Mouse (Mus musculus): Measurements from ENCODE around the gene Mill2. TPM values are rescaled to one million over a fixed set of nuclear protein-coding genes. Genes with fewer than 3 reads are reported as not detected.
A peak's percentile ranks its signal among the peaks of the same experiment; 100 is the strongest.

The Mill2 gene
- polyA plus RNA-seq, 1 experiment from 2014 or later = 0.44 TPM

GRCm38 (mm10) chr7:18883991-18884744 lies 44.4 kb downstream of the Mill2 start:
- ATAC-seq (ENCODE audit: low FRiP score, low read depth) = no peak
- no peak overlapping the region for H3K4me3 ChIP-seq
- no peak overlapping the region for H3K4me2 ChIP-seq
- 61% methylated on average over 9 of the region's 9 CpGs for WGBS
- no peak overlapping the region for H3K27ac ChIP-seq (replicated peaks)
- H3K9me3 ChIP-seq = no peaks in the 10 kb centered on the region
- no peaks in the 10 kb centered on the region for H3K4me1 ChIP-seq (replicated peaks)
- no peaks in the 10 kb centered on the region for H3K27me3 ChIP-seq
- H3K36me3 ChIP-seq = no peaks in the 10 kb centered on the region
- H3K9ac ChIP-seq = no peak overlapping the region

DNA sequence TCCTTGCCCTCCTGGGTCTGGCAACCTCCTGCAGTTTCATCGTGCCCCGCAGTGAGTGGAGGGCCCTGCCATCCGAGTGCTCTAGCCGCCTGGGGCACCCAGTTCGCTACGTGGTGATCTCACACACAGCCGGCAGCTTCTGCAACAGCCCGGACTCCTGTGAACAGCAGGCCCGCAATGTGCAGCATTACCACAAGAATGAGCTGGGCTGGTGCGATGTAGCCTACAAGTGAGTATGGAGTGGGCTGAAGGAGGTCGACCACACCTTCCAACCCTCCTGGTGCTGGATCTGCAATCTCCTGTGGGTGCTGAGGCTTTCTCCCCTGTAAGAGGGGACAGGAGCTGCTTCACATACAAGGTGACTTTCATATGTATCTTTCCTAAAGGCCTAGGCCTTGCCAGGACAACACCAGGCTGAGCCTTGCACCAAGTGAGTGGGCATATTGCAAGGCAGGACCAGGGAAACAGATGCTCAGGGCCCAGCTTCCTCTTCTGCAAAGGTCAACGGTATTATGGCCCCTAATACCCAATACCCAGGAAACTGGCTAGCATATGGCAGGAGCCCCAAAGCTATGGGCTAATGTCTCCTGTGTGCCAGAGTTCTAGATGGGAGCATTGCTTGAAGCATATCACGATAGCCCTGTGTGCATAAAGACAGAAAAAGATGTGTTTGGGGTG lies 45.1 kb downstream of the Mill2 start:
- no peak overlapping the region for H3K9ac ChIP-seq
- no peak overlapping the region for H3K4me2 ChIP-seq
- no peaks in the 10 kb centered on the region for H3K36me3 ChIP-seq
- H3K27ac ChIP-seq (replicated peaks) = peak overlapping the region; percentile 48; the same call in 1 of the 2 replicates
- ATAC-seq (ENCODE audit: low FRiP score, low read depth) = no peak
- no peaks in the 10 kb centered on the region for H3K4me1 ChIP-seq (replicated peaks)
- 58% methylated on average over 13 of the region's 13 CpGs for WGBS
- H3K4me3 ChIP-seq = no peak overlapping the region
- H3K9me3 ChIP-seq = no peaks in the 10 kb centered on the region
- H3K27me3 ChIP-seq = no peaks in the 10 kb centered on the region

GRCm38 (mm10) chr7:18886963-18887362 lies 47.2 kb downstream of the Mill2 start:
- H3K36me3 ChIP-seq = no peaks in the 10 kb centered on the region
- 96% methylated on average over 1 of the region's 1 CpGs for WGBS
- no peak for ATAC-seq (ENCODE audit: low FRiP score, low read depth)
- H3K4me1 ChIP-seq (replicated peaks) = peaks cover 4% of the 10 kb centered on the region; the same call in 1 of the 2 replicates
- no peak overlapping the region for H3K4me2 ChIP-seq
- H3K4me3 ChIP-seq = no peak overlapping the region
- no peaks in the 10 kb centered on the region for H3K27me3 ChIP-seq
- no peak overlapping the region for H3K27ac ChIP-seq (replicated peaks)
- no peak overlapping the region for H3K9ac ChIP-seq
- H3K9me3 ChIP-seq = no peaks in the 10 kb centered on the region

GRCm38 (mm10) chr7:18890848-18891247 lies 51.1 kb downstream of the Mill2 start:
- H3K27ac ChIP-seq (replicated peaks) = no peak overlapping the region
- H3K27me3 ChIP-seq = no peaks in the 10 kb centered on the region
- H3K4me2 ChIP-seq = no peak overlapping the region
- H3K4me1 ChIP-seq (replicated peaks) = peaks cover 27% of the 10 kb centered on the region
- no peaks in the 10 kb centered on the region for H3K36me3 ChIP-seq
- H3K9me3 ChIP-seq = no peaks in the 10 kb centered on the region
- H3K9ac ChIP-seq = no peak overlapping the region
- WGBS = 94% methylated on average over 8 of the region's 8 CpGs
- no peak for ATAC-seq (ENCODE audit: low FRiP score, low read depth)
- no peak overlapping the region for H3K4me3 ChIP-seq

GRCm38 (mm10) chr7:18891872-18892599 lies 52.3 kb downstream of the Mill2 start:
- no peaks in the 10 kb centered on the region for H3K9me3 ChIP-seq
- H3K27me3 ChIP-seq = no peaks in the 10 kb centered on the region
- no peaks in the 10 kb centered on the region for H3K36me3 ChIP-seq
- H3K27ac ChIP-seq (replicated peaks) = peak overlapping the region; percentile 74
- peak overlapping the region; percentile 75 for H3K4me2 ChIP-seq
- peaks cover 32% of the 10 kb centered on the region for H3K4me1 ChIP-seq (replicated peaks)
- peak; percentile 70 for ATAC-seq (ENCODE audit: low FRiP score, low read depth)
- WGBS = 22% methylated on average over 33 of the region's 33 CpGs
- H3K9ac ChIP-seq = peak overlapping the region; percentile 65
- H3K4me3 ChIP-seq = peak overlapping the region; percentile 55

DNA sequence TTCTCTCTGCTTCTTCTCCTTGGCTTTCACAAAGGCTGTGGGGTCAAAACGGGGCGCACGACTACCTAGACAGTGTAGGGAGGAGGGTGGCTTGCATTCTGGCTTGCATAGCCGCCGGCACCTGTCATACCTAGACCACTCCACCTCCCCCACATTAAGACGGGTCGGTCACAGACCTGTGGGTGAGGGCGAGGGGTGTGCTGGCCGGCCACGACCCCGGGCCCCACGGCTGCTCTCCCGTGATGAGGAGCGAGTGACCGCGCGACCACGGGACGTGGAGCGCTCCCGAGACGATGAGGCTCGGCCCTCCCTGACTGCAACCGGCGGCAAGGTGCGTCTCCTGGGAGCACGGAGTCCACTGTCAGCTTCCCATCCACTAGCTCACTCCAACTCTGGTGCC lies 53.2 kb downstream of the Mill2 start:
- no peaks in the 10 kb centered on the region for H3K27me3 ChIP-seq
- peaks cover 32% of the 10 kb centered on the region for H3K4me1 ChIP-seq (replicated peaks)
- peak overlapping the region; percentile 65 for H3K9ac ChIP-seq
- peak overlapping the region; percentile 55 for H3K4me3 ChIP-seq
- no peaks in the 10 kb centered on the region for H3K9me3 ChIP-seq
- peak overlapping the region; percentile 74; the same call in 1 of the 2 replicates for H3K27ac ChIP-seq (replicated peaks)
- no peaks in the 10 kb centered on the region for H3K36me3 ChIP-seq
- H3K4me2 ChIP-seq = peak overlapping the region; percentile 75
- ATAC-seq (ENCODE audit: low FRiP score, low read depth) = peak; percentile 53
- WGBS = 28% methylated on average over 27 of the region's 27 CpGs

- H3K4me3 ChIP-seq = peak overlapping the region; percentile 55
- peaks cover 32% of the 10 kb centered on the region for H3K4me1 ChIP-seq (replicated peaks)
- peak overlapping the region; percentile 65 for H3K9ac ChIP-seq
- peak; percentile 31 for ATAC-seq (ENCODE audit: low FRiP score, low read depth)
- 2% methylated on average over 40 of the region's 41 CpGs for WGBS
- H3K27ac ChIP-seq (replicated peaks) = no peak overlapping the region
- H3K9me3 ChIP-seq = no peaks in the 10 kb centered on the region
- no peaks in the 10 kb centered on the region for H3K27me3 ChIP-seq
- H3K36me3 ChIP-seq = no peaks in the 10 kb centered on the region
- H3K4me2 ChIP-seq = peak overlapping the region; percentile 75
These were observed 54.1 kb downstream of the Mill2 start for GRCm38 (mm10) chr7:18893651-18894430.

DNA sequence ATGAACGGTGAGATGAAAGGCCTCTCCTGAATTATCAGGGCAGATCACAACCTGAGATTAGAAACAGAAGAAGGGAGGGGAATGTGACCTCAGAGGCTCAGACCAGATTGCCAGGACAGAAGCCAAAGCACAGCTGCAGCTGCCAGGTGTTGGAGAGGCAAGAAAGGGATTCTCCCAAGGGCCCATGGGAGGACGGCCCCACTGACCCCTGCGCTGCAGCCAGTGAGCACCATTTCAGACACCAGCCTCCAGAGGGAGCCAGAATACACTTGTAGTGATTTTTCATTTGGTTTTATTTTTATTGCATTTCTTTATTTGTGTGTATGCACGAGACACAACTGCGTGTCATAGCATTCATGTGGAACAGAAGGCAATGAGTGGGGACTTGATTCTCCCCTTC lies 56.8 kb downstream of the Mill2 start:
- no peaks in the 10 kb centered on the region for H3K27me3 ChIP-seq
- H3K9me3 ChIP-seq = no peaks in the 10 kb centered on the region
- no peak for ATAC-seq (ENCODE audit: low FRiP score, low read depth)
- H3K9ac ChIP-seq = no peak overlapping the region
- H3K4me3 ChIP-seq = no peak overlapping the region
- no peak overlapping the region for H3K4me2 ChIP-seq
- 30% methylated on average over 5 of the region's 5 CpGs for WGBS
- H3K36me3 ChIP-seq = no peaks in the 10 kb centered on the region
- no peak overlapping the region for H3K27ac ChIP-seq (replicated peaks)
- peaks cover 32% of the 10 kb centered on the region for H3K4me1 ChIP-seq (replicated peaks)

DNA sequence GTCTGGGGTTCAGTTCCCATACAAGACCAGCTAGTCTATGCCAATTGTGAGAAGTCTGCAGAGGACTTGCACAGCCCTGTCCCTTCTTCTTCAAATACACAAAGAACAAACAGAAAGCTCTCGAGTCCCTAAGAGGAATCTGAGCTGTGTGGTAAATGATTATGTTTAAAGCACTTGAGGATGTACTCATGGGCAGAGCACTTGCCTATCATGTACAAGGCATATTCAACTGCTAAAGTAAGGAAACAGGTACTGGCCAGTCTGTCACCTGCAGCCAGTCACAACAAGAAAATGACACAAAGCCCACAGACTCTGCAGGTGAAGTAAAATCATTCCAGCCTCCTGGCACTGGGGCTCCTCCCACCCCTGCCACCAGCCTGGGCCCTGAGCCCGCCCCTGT lies 60.7 kb downstream of the Mill2 start:
- Histone ChIP-seq H3K27ac (replicated peaks) (no peak overlapping the region), H3K4me3 (no peak overlapping the region), H3K36me3 (no peaks in the 10 kb centered on the region), H3K27me3 (no peaks in the 10 kb centered on the region), H3K4me1 (replicated peaks) (0 out of 2 replicates have a peak, but pooled peaks cover 5% of the 10 kb centered on the region), H3K9ac (no peak overlapping the region), H3K9me3 (no peaks in the 10 kb centered on the region), H3K4me2 (no peak overlapping the region)
- WGBS = 93% methylated on average over 2 of the region's 2 CpGs
- no peak for ATAC-seq (ENCODE audit: low FRiP score, low read depth)

GRCm38 (mm10) chr7:18902486-18902885 lies 62.7 kb downstream of the Mill2 start:
- Histone ChIP-seq H3K4me2 (no peak overlapping the region), H3K4me1 (replicated peaks) (no peaks in the 10 kb centered on the region), H3K9ac (no peak overlapping the region), H3K9me3 (no peaks in the 10 kb centered on the region), H3K4me3 (no peak overlapping the region), H3K36me3 (no peaks in the 10 kb centered on the region), H3K27me3 (no peaks in the 10 kb centered on the region), H3K27ac (replicated peaks) (no peak overlapping the region)
- ATAC-seq (ENCODE audit: low FRiP score, low read depth) = no peak
- 75% methylated on average over 3 of the region's 3 CpGs for WGBS

GRCm38 (mm10) chr7:18904971-18905370 lies 65.2 kb downstream of the Mill2 start:
- Histone ChIP-seq H3K9me3 (no peaks in the 10 kb centered on the region), H3K27ac (replicated peaks) (no peak overlapping the region), H3K27me3 (no peaks in the 10 kb centered on the region), H3K9ac (no peak overlapping the region), H3K4me3 (no peak overlapping the region), H3K4me1 (replicated peaks) (peaks cover 14% of the 10 kb centered on the region), H3K36me3 (no peaks in the 10 kb centered on the region), H3K4me2 (no peak overlapping the region)
- no peak for ATAC-seq (ENCODE audit: low FRiP score, low read depth)
- WGBS = 75% methylated on average over 3 of the region's 3 CpGs
